Mouse (Mus musculus) heart, embryonic 12.5 days (tissue): ENCODE measurements around the gene Rasa3. TPM values are rescaled to one million over a fixed set of nuclear protein-coding genes. Genes with fewer than 3 reads are reported as not detected.

Experiments
- ATAC-seq: fragments of 200-750 bp; cut with Nextera tagmentation; 2 replicates; pipeline ENCODE4 v1.8.0; 2017; ENCODE audit warnings: moderate TSS enrichment, moderate library complexity; ENCODE audit not compliant: insufficient number of reproducible peaks, low FRiP score
- H3K27ac ChIP-seq: fragments of 300-500 bp; sonication (generic); 2 replicates; pipeline ENCODE4 v1.5.1; 2016; ENCODE audit warnings: mild to moderate bottlenecking, moderate library complexity; ENCODE audit not compliant: poor library complexity, severe bottlenecking
- H3K27me3 ChIP-seq: fragments of 300-500 bp; sonication (generic); replicated peaks from 2 replicates; pipeline ENCODE4 v1.6.1; 2016; ENCODE audit warnings: mild to moderate bottlenecking, moderate library complexity
- H3K36me3 ChIP-seq: fragments of 300-500 bp; sonication (generic); 2 replicates; pipeline ENCODE4 v1.6.1; 2016; ENCODE audit warnings: mild to moderate bottlenecking, moderate library complexity
- H3K4me1 ChIP-seq: fragments of 300-500 bp; sonication (generic); replicated peaks from 2 replicates; pipeline ENCODE4 v1.6.1; 2016; ENCODE audit warnings: mild to moderate bottlenecking
- H3K4me2 ChIP-seq: fragments of 300-500 bp; sonication (generic); 2 replicates; pipeline ENCODE4 v1.6.1; 2016; ENCODE audit warnings: mild to moderate bottlenecking, moderate library complexity
- H3K4me3 ChIP-seq: fragments of 300-500 bp; sonication (generic); 2 replicates; pipeline ENCODE4 v1.5.1; 2016; ENCODE audit warnings: mild to moderate bottlenecking
- H3K9ac ChIP-seq: fragments of 300-500 bp; sonication (generic); 2 replicates; pipeline ENCODE4 v1.6.1; 2016; ENCODE audit warnings: mild to moderate bottlenecking, moderate library complexity
- H3K9me3 ChIP-seq: fragments of 300-500 bp; sonication (generic); replicated peaks from 2 replicates; pipeline ENCODE4 v1.6.1; 2016; ENCODE audit warnings: mild to moderate bottlenecking, moderate library complexity
- WGBS: fragments of 180-500 bp; shearing (Covaris S2); methylation state at CpG from one replicate; pipeline ENCODE4 v1.1.7; 2016; 5-methylcytosine and 5-hydroxymethylcytosine counted together
- polyA plus RNA-seq: library from polyadenylated mRNA; unstranded; fragments of >200 nt; fragmentation: Nextera tagmentation; extraction: Ambion mirVana; gene quantifications from 2 replicates; pipeline ENCODE4 v1.2.1, GENCODE M21; 2016

Rasa3 gene
- polyA plus RNA-seq, 1 experiment from 2014 or later, result 35.1 TPM

DNA sequence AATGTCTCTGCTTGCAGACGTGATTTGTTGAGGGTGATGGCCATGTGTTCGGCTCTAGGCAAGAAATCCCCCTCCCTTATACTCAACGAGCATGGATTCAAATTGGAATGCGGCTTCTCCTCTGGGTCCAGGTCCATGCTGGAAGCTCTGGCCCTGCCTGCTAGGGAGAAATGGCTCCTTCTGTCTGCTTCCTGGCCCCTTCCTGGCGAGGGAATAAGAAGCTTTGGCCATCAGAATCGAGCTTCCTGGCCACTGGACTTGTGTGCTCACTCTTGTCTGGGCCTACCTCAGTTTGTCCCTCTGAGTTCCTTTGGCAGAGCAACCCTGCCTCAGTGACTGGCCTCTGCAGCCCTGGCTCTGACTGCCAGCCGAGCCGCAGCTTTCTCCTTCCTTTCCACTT is 19.8 kb upstream of the Rasa3 start:
- no peak for ATAC-seq
- H3K27ac ChIP-seq, result no peak overlapping the region
- no peaks in the 10 kb centered on the region for H3K36me3 ChIP-seq
- no peaks in the 10 kb centered on the region for H3K9me3 ChIP-seq
- H3K27me3 ChIP-seq, result no peaks in the 10 kb centered on the region
- H3K4me1 ChIP-seq, result peaks cover 38% of the 10 kb centered on the region
- WGBS, result 69% methylated on average over 8 of the region's 8 CpGs
- H3K4me3 ChIP-seq, result no peak overlapping the region
- H3K9ac ChIP-seq, result no peak overlapping the region
- H3K4me2 ChIP-seq, result no peak overlapping the region

- Histone ChIP-seq H3K36me3 (no peaks in the 10 kb centered on the region), H3K4me2 (no peak overlapping the region), H3K27ac (no peak overlapping the region), H3K27me3 (no peaks in the 10 kb centered on the region), H3K9ac (no peak overlapping the region), H3K4me1 (peaks cover 31% of the 10 kb centered on the region), H3K4me3 (no peak overlapping the region), H3K9me3 (no peaks in the 10 kb centered on the region)
- ATAC-seq, result no peak
- WGBS, result 70% methylated on average over 4 of the region's 4 CpGs
Observed at GRCm38 (mm10) chr8:13696157-13696556, 18.8 kb upstream of the Rasa3 start.

DNA sequence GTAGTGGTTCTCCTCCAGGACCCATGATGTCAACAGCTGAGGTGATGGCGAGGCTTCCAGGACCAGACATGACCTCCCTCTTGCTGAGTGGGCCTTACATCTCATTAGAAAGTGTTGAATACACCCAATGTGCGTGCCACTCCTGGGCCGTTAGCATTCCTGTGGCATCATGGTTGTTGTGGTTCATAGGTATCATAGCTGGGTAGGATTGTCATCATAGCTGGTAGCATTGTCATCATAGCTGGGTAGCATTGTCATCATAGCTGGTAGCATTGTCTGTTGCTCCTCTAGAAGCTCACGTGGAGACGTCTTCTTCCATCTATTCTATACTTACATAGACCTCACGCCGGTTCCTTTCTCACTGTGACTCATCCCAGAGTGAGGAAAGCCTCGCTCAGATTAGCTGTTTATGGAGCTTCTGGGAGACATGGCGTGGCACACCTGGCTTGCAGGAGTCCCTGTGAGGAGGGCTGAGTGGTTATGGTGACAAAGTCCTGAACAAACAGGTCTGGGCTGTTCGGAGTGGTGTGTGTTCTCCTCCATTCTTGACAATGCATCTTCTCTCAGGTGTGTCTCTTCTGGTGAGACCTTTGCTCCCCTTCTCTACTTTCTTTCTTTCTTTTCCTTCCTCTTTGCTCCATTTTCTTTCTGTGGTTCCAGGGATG is 17.9 kb upstream of the Rasa3 start:
- H3K27ac ChIP-seq, result no peak overlapping the region
- H3K36me3 ChIP-seq, result no peaks in the 10 kb centered on the region
- no peak overlapping the region for H3K4me2 ChIP-seq
- H3K9ac ChIP-seq, result no peak overlapping the region
- WGBS, result 79% methylated on average over 10 of the region's 10 CpGs
- no peaks in the 10 kb centered on the region for H3K27me3 ChIP-seq
- no peaks in the 10 kb centered on the region for H3K9me3 ChIP-seq
- ATAC-seq, result no peak
- peaks cover 25% of the 10 kb centered on the region for H3K4me1 ChIP-seq
- no peak overlapping the region for H3K4me3 ChIP-seq

GRCm38 (mm10) chr8:13694735-13695134 is 17.3 kb upstream of the Rasa3 start:
- no peaks in the 10 kb centered on the region for H3K9me3 ChIP-seq
- H3K4me1 ChIP-seq, result peaks cover 19% of the 10 kb centered on the region; the same call in 1 of the 2 replicates
- no peak for ATAC-seq
- no peak overlapping the region for H3K4me2 ChIP-seq
- no peak overlapping the region for H3K4me3 ChIP-seq
- H3K27ac ChIP-seq, result no peak overlapping the region
- no peaks in the 10 kb centered on the region for H3K36me3 ChIP-seq
- 65% methylated on average over 12 of the region's 12 CpGs for WGBS
- H3K9ac ChIP-seq, result no peak overlapping the region
- no peaks in the 10 kb centered on the region for H3K27me3 ChIP-seq

GRCm38 (mm10) chr8:13692302-13693066 is 15.1 kb upstream of the Rasa3 start:
- no peaks in the 10 kb centered on the region for H3K36me3 ChIP-seq
- no peak overlapping the region for H3K4me3 ChIP-seq
- H3K4me2 ChIP-seq, result no peak overlapping the region
- 0 out of 2 replicates have a peak overlapping the region, but pooled peaks have one; percentile 44 for H3K9ac ChIP-seq
- ATAC-seq, result no peak
- H3K9me3 ChIP-seq, result no peaks in the 10 kb centered on the region
- no peak overlapping the region for H3K27ac ChIP-seq
- no peaks in the 10 kb centered on the region for H3K27me3 ChIP-seq
- WGBS, result 72% methylated on average over 10 of the region's 10 CpGs
- peaks cover 11% of the 10 kb centered on the region; the same call in 1 of the 2 replicates for H3K4me1 ChIP-seq

DNA sequence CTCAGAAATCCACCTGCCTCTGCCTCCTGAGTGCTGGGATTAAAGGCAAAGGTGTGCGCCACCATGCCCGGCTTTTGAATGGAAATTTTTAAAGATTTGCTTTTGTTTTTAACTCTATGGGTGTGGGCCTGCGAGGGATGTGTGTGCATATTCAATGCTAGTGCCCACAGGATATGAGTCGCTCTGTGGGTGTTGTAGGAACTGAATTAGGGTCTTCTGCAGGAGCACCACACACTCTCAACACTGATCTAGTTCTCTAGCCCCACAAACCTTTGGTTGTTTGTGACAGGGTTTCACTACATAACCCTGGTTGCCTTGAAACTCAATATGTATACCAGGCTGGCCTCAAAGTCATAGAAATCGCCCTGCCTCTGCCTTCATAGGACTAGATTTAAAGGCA is 11.9 kb upstream of the Rasa3 start:
- ATAC-seq, result no peak
- Histone ChIP-seq H3K27me3 (no peaks in the 10 kb centered on the region), H3K4me2 (no peak overlapping the region), H3K9me3 (no peaks in the 10 kb centered on the region), H3K9ac (no peak overlapping the region), H3K4me3 (no peak overlapping the region), H3K36me3 (no peaks in the 10 kb centered on the region), H3K27ac (no peak overlapping the region), H3K4me1 (peaks cover 7% of the 10 kb centered on the region; the same call in 1 of the 2 replicates)
- WGBS, result 82% methylated on average over 5 of the region's 5 CpGs

- H3K27ac ChIP-seq, result no peak overlapping the region
- no peak for ATAC-seq
- H3K4me3 ChIP-seq, result no peak overlapping the region
- H3K9ac ChIP-seq, result no peak overlapping the region
- no peaks in the 10 kb centered on the region for H3K36me3 ChIP-seq
- peaks cover 7% of the 10 kb centered on the region; the same call in 1 of the 2 replicates for H3K4me1 ChIP-seq
- H3K9me3 ChIP-seq, result no peaks in the 10 kb centered on the region
- 56% methylated on average over 6 of the region's 6 CpGs for WGBS
- no peaks in the 10 kb centered on the region for H3K27me3 ChIP-seq
- no peak overlapping the region for H3K4me2 ChIP-seq
Observed at GRCm38 (mm10) chr8:13688461-13688860, 11.1 kb upstream of the Rasa3 start.

GRCm38 (mm10) chr8:13687941-13688340 is 10.5 kb upstream of the Rasa3 start:
- ATAC-seq, result no peak
- H3K27ac ChIP-seq, result no peak overlapping the region
- no peak overlapping the region for H3K4me3 ChIP-seq
- H3K36me3 ChIP-seq, result no peaks in the 10 kb centered on the region
- H3K9ac ChIP-seq, result no peak overlapping the region
- H3K27me3 ChIP-seq, result no peaks in the 10 kb centered on the region
- 72% methylated on average over 4 of the region's 4 CpGs for WGBS
- no peak overlapping the region for H3K4me2 ChIP-seq
- no peaks in the 10 kb centered on the region for H3K9me3 ChIP-seq
- H3K4me1 ChIP-seq, result peaks cover 7% of the 10 kb centered on the region; the same call in 1 of the 2 replicates

GRCm38 (mm10) chr8:13687101-13687717 is 9.8 kb upstream of the Rasa3 start:
- H3K9ac ChIP-seq, result no peak overlapping the region
- no peak overlapping the region for H3K27ac ChIP-seq
- ATAC-seq, result no peak
- no peaks in the 10 kb centered on the region for H3K9me3 ChIP-seq
- no peaks in the 10 kb centered on the region for H3K27me3 ChIP-seq
- H3K4me1 ChIP-seq, result peaks cover 7% of the 10 kb centered on the region; the same call in 1 of the 2 replicates
- no peak overlapping the region for H3K4me2 ChIP-seq
- H3K36me3 ChIP-seq, result no peaks in the 10 kb centered on the region
- WGBS, result 89% methylated on average over 8 of the region's 8 CpGs
- no peak overlapping the region for H3K4me3 ChIP-seq

GRCm38 (mm10) chr8:13686426-13686825 is 9.0 kb upstream of the Rasa3 start:
- Histone ChIP-seq H3K27me3 (no peaks in the 10 kb centered on the region), H3K9me3 (no peaks in the 10 kb centered on the region), H3K27ac (no peak overlapping the region), H3K4me2 (no peak overlapping the region), H3K9ac (no peak overlapping the region), H3K4me1 (peaks cover 7% of the 10 kb centered on the region; the same call in 1 of the 2 replicates), H3K36me3 (no peaks in the 10 kb centered on the region), H3K4me3 (no peak overlapping the region)
- WGBS, result 66% methylated on average over 7 of the region's 7 CpGs
- no peak for ATAC-seq

GRCm38 (mm10) chr8:13685674-13686314 is 8.4 kb upstream of the Rasa3 start:
- H3K36me3 ChIP-seq, result no peaks in the 10 kb centered on the region
- H3K27me3 ChIP-seq, result no peaks in the 10 kb centered on the region
- no peak overlapping the region for H3K27ac ChIP-seq
- H3K9me3 ChIP-seq, result no peaks in the 10 kb centered on the region
- 85% methylated on average over 16 of the region's 16 CpGs for WGBS
- no peak; the same call in 1 of the 2 replicates for ATAC-seq
- H3K4me2 ChIP-seq, result no peak overlapping the region
- H3K4me1 ChIP-seq, result peaks cover 7% of the 10 kb centered on the region; the same call in 1 of the 2 replicates
- H3K9ac ChIP-seq, result no peak overlapping the region
- no peak overlapping the region for H3K4me3 ChIP-seq
